Mouse (Mus musculus): Measurements from ENCODE around the gene Rnf41.

Gene Rnf41

GRCm38 (mm10) chr10:128434681-128435080 lies 23.2 kb downstream of the Rnf41 start:
- DNase-seq = no peak

- peak; percentile 89 for DNase-seq
These were observed 23.8 kb downstream of the Rnf41 start for GRCm38 (mm10) chr10:128435186-128435823.

DNA sequence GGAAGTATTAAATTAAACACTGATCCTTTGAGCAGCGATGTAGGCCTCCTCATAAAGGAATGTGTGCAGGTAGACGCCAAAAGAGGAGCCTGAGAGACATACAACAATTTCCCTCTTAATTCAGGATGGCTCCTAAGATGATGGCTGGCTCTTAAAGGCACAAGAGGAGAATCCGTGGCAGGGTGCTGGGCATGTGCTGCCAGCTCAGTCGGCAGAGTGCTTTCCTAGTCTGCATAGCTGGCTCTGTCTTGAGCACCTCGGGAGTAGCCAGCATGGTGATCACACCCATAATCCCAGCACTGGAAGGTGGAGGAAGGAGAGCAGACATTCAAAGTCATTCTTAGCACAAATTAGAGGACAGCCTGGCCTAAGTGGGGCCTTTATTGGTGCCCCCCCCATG lies 24.4 kb downstream of the Rnf41 start:
- no peak for DNase-seq

DNA sequence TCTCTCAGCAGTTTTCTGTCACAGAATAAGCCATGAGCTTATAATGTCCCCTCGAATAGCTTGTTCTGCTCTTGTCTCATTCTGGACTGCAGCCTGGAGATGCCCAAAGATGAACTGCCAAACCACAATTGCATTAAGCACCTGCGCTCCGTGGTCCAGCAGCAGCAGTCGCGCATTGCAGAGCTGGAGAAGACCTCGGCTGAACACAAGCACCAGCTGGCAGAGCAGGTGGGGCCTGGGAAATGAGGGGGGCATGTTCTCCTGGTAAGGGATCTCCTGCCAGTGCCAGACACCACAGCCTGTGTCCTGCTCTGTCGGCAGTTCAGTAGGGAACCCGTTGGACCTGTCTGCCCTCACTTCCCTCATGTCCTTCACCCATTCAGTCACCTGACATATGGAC lies 24.9 kb downstream of the Rnf41 start:
- no peak for DNase-seq

GRCm38 (mm10) chr10:128438675-128439279 lies 27.3 kb downstream of the Rnf41 start:
- DNase-seq = peak; percentile 50

GRCm38 (mm10) chr10:128440407-128440806 lies 28.9 kb downstream of the Rnf41 start:
- DNase-seq = peak; percentile 58

DNA sequence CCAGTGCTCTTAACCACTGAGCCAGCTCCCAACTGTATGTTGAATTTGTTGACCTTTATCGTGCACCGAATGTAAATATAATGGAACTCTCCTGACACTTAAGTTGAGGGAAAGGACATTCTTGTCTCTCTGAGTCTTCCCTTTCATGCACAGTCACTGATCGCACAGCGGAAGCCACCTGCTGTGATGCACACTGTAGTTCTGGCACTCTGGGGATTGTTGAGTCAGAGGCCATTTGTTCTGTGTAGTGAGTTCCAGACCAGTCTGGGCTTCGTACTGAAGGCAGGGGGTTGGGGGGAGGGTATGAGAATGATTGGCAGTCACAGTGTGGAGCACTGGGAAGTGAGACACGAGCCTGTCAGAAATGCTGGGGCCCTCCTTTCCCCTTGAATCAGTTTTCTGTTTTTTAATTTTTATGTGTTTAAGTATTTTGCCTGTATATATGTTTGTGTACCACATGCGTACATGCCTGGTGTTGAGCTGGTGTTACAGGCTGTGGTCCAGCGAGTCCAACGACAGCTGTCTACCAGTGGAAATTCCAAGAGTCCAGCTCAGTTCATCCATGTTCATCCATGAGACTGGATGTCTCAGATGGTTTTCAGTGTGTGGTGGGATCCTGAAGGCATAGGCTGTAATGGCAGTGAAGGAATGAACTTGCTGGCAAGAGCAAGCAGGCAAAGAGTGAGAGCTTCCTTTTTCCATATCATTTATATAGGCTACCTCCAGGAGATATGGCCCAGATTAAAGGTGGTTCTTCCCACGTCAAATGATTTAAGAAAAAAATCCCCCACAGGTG lies 30.1 kb downstream of the Rnf41 start:
- DNase-seq = no peak

GRCm38 (mm10) chr10:128442718-128443117 lies 31.3 kb downstream of the Rnf41 start:
- no peak for DNase-seq

DNA sequence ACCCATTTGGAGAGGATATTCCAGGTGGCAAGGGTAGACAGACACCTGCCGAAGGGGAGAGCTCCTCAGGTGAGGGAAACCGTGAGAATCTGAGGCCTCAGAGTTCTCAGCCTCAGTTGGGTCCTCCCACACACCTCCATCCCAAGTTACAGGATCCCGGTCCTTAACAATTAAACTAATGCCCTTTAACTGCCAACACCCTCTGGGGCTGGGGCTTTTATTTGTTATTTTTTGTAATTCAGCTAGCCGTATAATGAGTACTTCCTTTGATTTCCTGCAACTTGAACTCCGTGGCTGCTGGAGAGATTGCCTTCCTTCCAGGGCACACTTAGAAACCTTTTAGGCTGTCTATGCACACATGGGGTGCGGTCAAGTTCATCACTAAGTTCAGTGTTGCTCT lies 32.9 kb downstream of the Rnf41 start:
- no peak for DNase-seq

DNA sequence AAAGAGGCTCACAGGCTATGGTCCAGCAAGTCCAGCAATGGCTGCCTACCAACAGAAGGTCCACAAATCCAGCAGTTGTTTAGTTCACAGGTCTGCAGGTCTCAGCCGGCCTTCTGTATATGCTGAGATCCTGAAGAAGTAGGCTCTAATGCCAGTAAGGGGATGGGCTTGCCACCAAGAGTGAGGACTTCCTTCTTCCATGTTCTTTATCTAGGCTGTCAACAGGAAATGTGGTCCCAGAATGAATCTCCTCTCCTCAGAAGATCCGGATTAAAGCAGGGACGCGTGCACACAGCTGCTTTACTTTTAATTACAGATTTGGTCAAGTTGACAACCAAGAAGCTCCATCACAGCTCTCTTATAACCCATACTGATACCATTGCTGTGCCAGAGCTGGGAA lies 34.0 kb downstream of the Rnf41 start:
- DNase-seq = peak; percentile 15

GRCm38 (mm10) chr10:128451014-128451413 lies 39.6 kb downstream of the Rnf41 start:
- DNase-seq = no peak

DNA sequence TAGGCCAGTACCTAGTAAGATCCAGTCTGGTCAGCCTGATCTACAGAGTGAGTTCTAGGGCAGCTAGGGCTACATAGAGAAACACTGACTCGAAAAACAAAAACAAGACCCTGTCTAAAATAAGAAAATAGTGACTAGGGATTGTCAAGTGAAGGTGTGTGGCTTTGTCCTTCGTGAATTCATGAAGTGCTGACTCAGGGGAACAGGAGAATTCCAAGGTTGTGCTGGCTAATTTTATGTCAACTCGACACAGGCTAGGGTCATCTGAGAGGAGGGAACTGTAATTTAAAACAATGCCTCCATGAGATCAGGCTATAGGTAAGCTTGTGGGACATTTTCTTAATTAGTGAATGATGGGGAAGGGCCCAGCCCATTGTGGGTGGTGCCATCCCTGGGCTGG lies 43.0 kb downstream of the Rnf41 start:
- no peak for DNase-seq

GRCm38 (mm10) chr10:128455280-128455679 lies 43.8 kb downstream of the Rnf41 start:
- DNase-seq = peak; percentile 83

- peak; percentile 19 for DNase-seq
These were observed 46.2 kb downstream of the Rnf41 start for GRCm38 (mm10) chr10:128457676-128458075.

DNA sequence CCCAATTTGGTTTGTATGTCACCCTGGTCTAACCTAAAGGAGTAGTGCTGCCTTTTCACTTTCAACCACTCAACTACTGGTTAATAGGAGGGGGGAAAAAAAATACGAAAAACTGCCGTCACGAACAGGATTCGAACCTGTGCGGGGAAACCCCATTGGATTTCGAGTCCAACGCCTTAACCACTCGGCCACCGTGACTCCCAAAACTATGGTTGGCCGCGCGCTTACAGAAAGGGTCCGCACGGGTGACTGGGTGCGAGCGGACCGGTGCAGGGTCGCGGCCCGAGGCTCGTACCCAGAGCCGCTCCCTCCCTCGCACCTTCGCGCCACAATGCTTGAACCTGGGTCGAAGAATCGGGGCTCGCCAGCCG lies 46.9 kb downstream of the Rnf41 start:
- peak; percentile 94 for DNase-seq

DNA sequence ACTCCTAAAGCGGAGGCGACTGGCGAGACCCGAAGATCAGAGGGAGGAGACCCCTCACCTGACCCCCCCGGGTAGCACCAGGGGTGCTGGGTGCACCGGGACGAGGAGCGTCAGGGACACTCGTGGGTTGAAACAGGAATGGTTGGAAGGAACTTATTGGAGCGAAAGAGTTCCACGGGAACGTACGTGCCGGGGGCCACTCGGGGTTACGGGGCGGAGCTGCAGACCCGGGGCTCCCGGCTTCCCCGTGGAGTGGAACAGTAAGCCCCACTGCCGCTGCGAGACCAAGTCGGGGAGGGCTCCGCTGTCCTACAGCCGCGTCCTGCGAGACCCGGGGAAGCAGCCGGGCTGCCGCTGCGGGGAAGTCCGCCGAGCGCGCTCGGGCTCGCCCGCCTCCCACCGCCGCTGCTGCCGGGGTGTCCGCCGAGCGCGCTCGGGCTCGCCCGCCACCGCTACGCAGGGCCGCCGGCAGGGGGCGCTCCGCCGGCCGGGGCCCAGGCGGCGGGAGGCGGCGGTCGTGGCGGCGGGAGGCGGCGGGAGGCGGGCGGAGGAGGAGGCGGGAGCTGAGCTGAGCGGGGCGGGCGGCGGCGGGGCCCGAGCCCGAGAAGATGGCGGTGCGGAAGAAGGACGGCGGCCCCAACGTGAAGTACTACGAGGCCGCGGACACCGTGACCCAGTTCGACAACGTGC lies 47.4 kb downstream of the Rnf41 start, which contains the start of gene Smarcc2:
Gene Smarcc2, plus strand, starts transcription at position 530 of the 690 bp plus-strand sequence.
- peak; percentile 94 for DNase-seq

- DNase-seq = peak; percentile 62
These were observed 48.2 kb downstream of the Rnf41 start for GRCm38 (mm10) chr10:128459409-128460269.

GRCm38 (mm10) chr10:128460270-128460630 lies 48.8 kb downstream of the Rnf41 start:
- no peak for DNase-seq

GRCm38 (mm10) chr10:128474366-128474765 lies 62.9 kb downstream of the Rnf41 start:
- DNase-seq = no peak

- no peak for DNase-seq
These were observed 74.9 kb downstream of the Rnf41 start for GRCm38 (mm10) chr10:128486370-128486769.

GRCm38 (mm10) chr10:128487861-128488712 lies 76.6 kb downstream of the Rnf41 start:
- no peak for DNase-seq
